Mouse (Mus musculus): ENCODE data around the gene Cdca3. TPM values are rescaled to one million over a fixed set of nuclear protein-coding genes. Genes with fewer than 3 reads are reported as not detected.

The Cdca3 gene
- polyA plus RNA-seq, 1 experiment from 2014 or later, result 202 TPM

GRCm38 (mm10) chr6:124881821-124882220, 52.5 kb downstream of the Cdca3 start:
- WGBS (ENCODE audit: insufficient replicate concordance), result 72% methylated on average over 9 of the region's 9 CpGs
- H3K36me3 ChIP-seq, result no peaks in the 10 kb centered on the region
- no peaks in the 10 kb centered on the region for H3K9me3 ChIP-seq (replicated peaks)
- H3K4me1 ChIP-seq (replicated peaks), result no peaks in the 10 kb centered on the region
- ATAC-seq (ENCODE audit: low read depth) (no peak), DNase-seq (no peak)
- no peak overlapping the region for H3K4me3 ChIP-seq (replicated peaks)
- H3K4me2 ChIP-seq, result no peak overlapping the region
- H3K27ac ChIP-seq, result no peak overlapping the region
- no peaks in the 10 kb centered on the region for H3K27me3 ChIP-seq
- no peak overlapping the region for H3K9ac ChIP-seq

Other genes starting within 250 kb of the Cdca3 start
- gene C1s2, start 193.5 kb upstream of the Cdca3 start, polyA plus RNA-seq (2015; fragmentation: Nextera tagmentation; extraction: Ambion mirVana), result not detected in 2 replicates
- 68.4 and 73.9 TPM in 2 replicates for gene Lpcat3, start 166.5 kb upstream of the Cdca3 start, polyA plus RNA-seq (2015; fragmentation: Nextera tagmentation; extraction: Ambion mirVana)
- 189 and 198 TPM in 2 replicates for gene Emg1, start 117.4 kb upstream of the Cdca3 start, polyA plus RNA-seq (2015; fragmentation: Nextera tagmentation; extraction: Ambion mirVana)
- 356 and 373 TPM in 2 replicates for gene Phb2, start 117.2 kb upstream of the Cdca3 start, polyA plus RNA-seq (2015; fragmentation: Nextera tagmentation; extraction: Ambion mirVana)
- gene Ptpn6, start 90.8 kb upstream of the Cdca3 start, polyA plus RNA-seq (2015; fragmentation: Nextera tagmentation; extraction: Ambion mirVana), result 28.7 and 29.5 TPM in 2 replicates
- gene Grcc10, start 88.2 kb upstream of the Cdca3 start, polyA plus RNA-seq (2015; fragmentation: Nextera tagmentation; extraction: Ambion mirVana), result 77.7 and 80.2 TPM in 2 replicates
- not detected in 2 replicates for gene Gm45234, start 73.5 kb upstream of the Cdca3 start, polyA plus RNA-seq (2015; fragmentation: Nextera tagmentation; extraction: Ambion mirVana)
- 1.5 and 1.8 TPM in 2 replicates for gene Atn1, start 73.0 kb upstream of the Cdca3 start, polyA plus RNA-seq (2015; fragmentation: Nextera tagmentation; extraction: Ambion mirVana)
- 0.32 and 0.42 TPM in 2 replicates for gene Eno2, start 59.9 kb upstream of the Cdca3 start, polyA plus RNA-seq (2015; fragmentation: Nextera tagmentation; extraction: Ambion mirVana)
- not detected in 2 replicates for gene Lrrc23, start 49.8 kb upstream of the Cdca3 start, polyA plus RNA-seq (2015; fragmentation: Nextera tagmentation; extraction: Ambion mirVana)
- 8.6 and 9.6 TPM in 2 replicates for gene Spsb2, start 20.9 kb upstream of the Cdca3 start, polyA plus RNA-seq (2015; fragmentation: Nextera tagmentation; extraction: Ambion mirVana)
- gene Tpi1, start 15.3 kb upstream of the Cdca3 start, polyA plus RNA-seq (2015; fragmentation: Nextera tagmentation; extraction: Ambion mirVana), result 461 and 495 TPM in 2 replicates
- gene Usp5, start 63 bp upstream of the Cdca3 start, polyA plus RNA-seq (2015; fragmentation: Nextera tagmentation; extraction: Ambion mirVana), result 63.5 and 67.5 TPM in 2 replicates
- 0.16 and 0.23 TPM in 2 replicates for gene Gnb3, start 10.7 kb downstream of the Cdca3 start, polyA plus RNA-seq (2015; fragmentation: Nextera tagmentation; extraction: Ambion mirVana)
- 1.4 and 1.9 TPM in 2 replicates for gene P3h3, start 28.2 kb downstream of the Cdca3 start, polyA plus RNA-seq (2015; fragmentation: Nextera tagmentation; extraction: Ambion mirVana)
- gene Gpr162, start 34.4 kb downstream of the Cdca3 start, polyA plus RNA-seq (2015; fragmentation: Nextera tagmentation; extraction: Ambion mirVana), result 0.08 and 0.14 TPM in 2 replicates
- 0.17 TPM in 1 of 2 replicates, not detected in the other for gene Cd4, start 58.7 kb downstream of the Cdca3 start, polyA plus RNA-seq (2015; fragmentation: Nextera tagmentation; extraction: Ambion mirVana)
- gene Lag3, start 82.2 kb downstream of the Cdca3 start, polyA plus RNA-seq (2015; fragmentation: Nextera tagmentation; extraction: Ambion mirVana), result 0.14 and 0.18 TPM in 2 replicates
- 42.3 and 47.6 TPM in 2 replicates for gene Ptms, start 90.6 kb downstream of the Cdca3 start, polyA plus RNA-seq (2015; fragmentation: Nextera tagmentation; extraction: Ambion mirVana)
- gene Mlf2, start 101.8 kb downstream of the Cdca3 start, polyA plus RNA-seq (2015; fragmentation: Nextera tagmentation; extraction: Ambion mirVana), result 129 and 134 TPM in 2 replicates
- 67.3 and 77.6 TPM in 2 replicates for gene Cops7a, start 136.0 kb downstream of the Cdca3 start, polyA plus RNA-seq (2015; fragmentation: Nextera tagmentation; extraction: Ambion mirVana)
- 0.05 and 0.15 TPM in 2 replicates for gene Pianp, start 167.1 kb downstream of the Cdca3 start, polyA plus RNA-seq (2015; fragmentation: Nextera tagmentation; extraction: Ambion mirVana)
- 3.6 and 3.8 TPM in 2 replicates for gene Zfp384, start 179.6 kb downstream of the Cdca3 start, polyA plus RNA-seq (2015; fragmentation: Nextera tagmentation; extraction: Ambion mirVana)
- 28.6 and 31.8 TPM in 2 replicates for gene Ing4, start 210.2 kb downstream of the Cdca3 start, polyA plus RNA-seq (2015; fragmentation: Nextera tagmentation; extraction: Ambion mirVana)
- 1.6 and 2.2 TPM in 2 replicates for gene Acrbp, start 220.1 kb downstream of the Cdca3 start, polyA plus RNA-seq (2015; fragmentation: Nextera tagmentation; extraction: Ambion mirVana)
- 1.6 and 2.1 TPM in 2 replicates for gene Lpar5, start 238.4 kb downstream of the Cdca3 start, polyA plus RNA-seq (2015; fragmentation: Nextera tagmentation; extraction: Ambion mirVana)